Mouse (Mus musculus): Measurements from ENCODE around the gene Dgat2. TPM values are rescaled to one million over a fixed set of nuclear protein-coding genes. Genes with fewer than 3 reads are reported as not detected.

The Dgat2 gene
- total RNA-seq, 2 experiments from 2014 or later: 67.5 to 72.6 TPM

GRCm38 (mm10) chr7:99146011-99146410 is 36.5 kb downstream of the Dgat2 start:
- no peak for DNase-seq (ENCODE audit: low spot score in 2 of 2)
- intact Hi-C loops (cut with DNase I): no loop called here

GRCm38 (mm10) chr7:99144616-99145015 is 37.9 kb downstream of the Dgat2 start:
- intact Hi-C loops (cut with DNase I): loop anchor here (5.0 kb wide), 1 partner anchor 123 kb away; the partner anchor contains the start of gene Map6
- peak; percentile 76 to 96 for DNase-seq (ENCODE audit: low spot score in 2 of 2)

- DNase-seq (ENCODE audit: low spot score in 2 of 2): no peak
- intact Hi-C loops (cut with DNase I): loop anchor here (5.0 kb wide), 1 partner anchor 124 kb away; the partner anchor contains the start of gene Map6
These were observed 39.3 kb downstream of the Dgat2 start for GRCm38 (mm10) chr7:99143244-99143643.

- peak; percentile 52 to 65 for DNase-seq (ENCODE audit: low spot score in 2 of 2)
- intact Hi-C loops (cut with DNase I): loop anchor here (5.0 kb wide), 1 partner anchor 125 kb away; the partner anchor contains the start of gene Map6
These were observed 40.5 kb downstream of the Dgat2 start for GRCm38 (mm10) chr7:99141919-99142606.

- intact Hi-C loops (cut with DNase I): loop anchor here (5.0 kb wide), 1 partner anchor 126 kb away; the partner anchor contains the start of gene Map6
- peak; percentile 99 to 100 for DNase-seq (ENCODE audit: low spot score in 2 of 2)
These were observed 41.3 kb downstream of the Dgat2 start, which contains the start of gene Uvrag for GRCm38 (mm10) chr7:99140984-99141918. TSS of gene Uvrag (minus strand) at chr7:99141141.

- no peak for DNase-seq (ENCODE audit: low spot score in 2 of 2)
- intact Hi-C loops (cut with DNase I): loop anchor here (5.0 kb wide), 1 partner anchor 127 kb away; the partner anchor contains the start of gene Map6
These were observed 42.0 kb downstream of the Dgat2 start for GRCm38 (mm10) chr7:99140511-99140910.

GRCm38 (mm10) chr7:99139841-99140491 is 42.6 kb downstream of the Dgat2 start:
- intact Hi-C loops (cut with DNase I): loop anchor here (5.0 kb wide), 1 partner anchor 127 kb away; the partner anchor contains the start of gene Map6
- DNase-seq (ENCODE audit: low spot score in 2 of 2): peak; percentile 30 to 39

- intact Hi-C loops (cut with DNase I): no loop called here
- DNase-seq (ENCODE audit: low spot score in 2 of 2): no peak
These were observed 45.0 kb downstream of the Dgat2 start for GRCm38 (mm10) chr7:99137541-99137940.

- intact Hi-C loops (cut with DNase I): no loop called here
These were observed 45.7 kb downstream of the Dgat2 start for GRCm38 (mm10) chr7:99136789-99137188.

GRCm38 (mm10) chr7:99133811-99134402 is 48.6 kb downstream of the Dgat2 start:
- DNase-seq (ENCODE audit: low spot score in 2 of 2): no peak

More at GRCm38 (mm10) chr7:99136789-99137188, 45.7 kb downstream of the Dgat2 start:
- no peak for DNase-seq (ENCODE audit: low spot score in 2 of 2)

GRCm38 (mm10) chr7:99132597-99132996 is 49.9 kb downstream of the Dgat2 start:
- intact Hi-C loops (cut with DNase I): no loop called here
- DNase-seq (ENCODE audit: low spot score in 2 of 2): no peak

More at GRCm38 (mm10) chr7:99133811-99134402, 48.6 kb downstream of the Dgat2 start:
- intact Hi-C loops (cut with DNase I): no loop called here

GRCm38 (mm10) chr7:99131819-99132353 is 50.6 kb downstream of the Dgat2 start:
- intact Hi-C loops (cut with DNase I): no loop called here

GRCm38 (mm10) chr7:99128965-99129364 is 53.6 kb downstream of the Dgat2 start:
- intact Hi-C loops (cut with DNase I): no loop called here
- DNase-seq (ENCODE audit: low spot score in 2 of 2): no peak

More at GRCm38 (mm10) chr7:99131819-99132353, 50.6 kb downstream of the Dgat2 start:
- no peak for DNase-seq (ENCODE audit: low spot score in 2 of 2)

GRCm38 (mm10) chr7:99128020-99128950 is 54.2 kb downstream of the Dgat2 start:
- DNase-seq (ENCODE audit: low spot score in 2 of 2): no peak
- intact Hi-C loops (cut with DNase I): no loop called here

GRCm38 (mm10) chr7:99126057-99126456 is 56.5 kb downstream of the Dgat2 start:
- no peak for DNase-seq (ENCODE audit: low spot score in 2 of 2)
- intact Hi-C loops (cut with DNase I): no loop called here

- no peak for DNase-seq (ENCODE audit: low spot score in 2 of 2)
- intact Hi-C loops (cut with DNase I): no loop called here
These were observed 59.9 kb downstream of the Dgat2 start for GRCm38 (mm10) chr7:99122651-99123050.

GRCm38 (mm10) chr7:99120865-99121521 is 61.5 kb downstream of the Dgat2 start:
- DNase-seq (ENCODE audit: low spot score in 2 of 2): no peak
- intact Hi-C loops (cut with DNase I): no loop called here
